Mouse (Mus musculus) hindbrain, postnatal 0 days (tissue): ENCODE measurements at regions not wholly inside any gene's neighbourhood (a gene's known extent, or its start where the extent isn't known, plus 50 kb on each side); places are given as distances from the start of the nearest gene placed in this dataset.

Experiments
- ATAC-seq: fragments of 200-750 bp; cut with Nextera tagmentation; 2 replicates; pipeline ENCODE4 v1.8.0; 2017; ENCODE audit warnings: mild to moderate bottlenecking, moderate TSS enrichment, moderate library complexity
- DNase-seq: peaks from one replicate; pipeline ENCODE4 v3.0.0-alpha.2; 2015; ENCODE audit warnings: low spot score
- H3K27ac ChIP-seq: fragments of 300-500 bp; sonication (generic); 2 replicates; pipeline ENCODE4 v1.5.1; 2014; ENCODE audit warnings: mild to moderate bottlenecking
- H3K27me3 ChIP-seq: fragments of 300-500 bp; sonication (generic); 2 replicates; pipeline ENCODE4 v1.6.1; 2014; ENCODE audit warnings: low read length, mixed read lengths; ENCODE audit not compliant: insufficient read depth
- H3K36me3 ChIP-seq: fragments of 300-500 bp; sonication (generic); 2 replicates; pipeline ENCODE4 v1.6.1; 2014; ENCODE audit warnings: low read length, mixed read lengths; ENCODE audit not compliant: insufficient read depth
- H3K4me1 ChIP-seq: fragments of 300-500 bp; sonication (generic); 2 replicates; pipeline ENCODE4 v1.6.1; 2014; ENCODE audit warnings: antibody characterized with exemption, low read length, mixed read lengths; ENCODE audit not compliant: insufficient read depth
- H3K4me2 ChIP-seq: fragments of 300-500 bp; sonication (generic); 2 replicates; pipeline ENCODE4 v1.6.1; 2014; ENCODE audit warnings: low read depth, mild to moderate bottlenecking, low read length, moderate library complexity, mixed read lengths
- H3K4me3 ChIP-seq: fragments of 300-500 bp; sonication (generic); 2 replicates; pipeline ENCODE4 v1.5.1; 2014; ENCODE audit warnings: low read length
- H3K9ac ChIP-seq: fragments of 300-500 bp; sonication (generic); replicated peaks from 2 replicates; pipeline ENCODE4 v1.6.1; 2014; ENCODE audit warnings: mild to moderate bottlenecking, low read length, moderate library complexity, mixed read lengths
- H3K9me3 ChIP-seq: fragments of 300-500 bp; sonication (generic); 2 replicates; pipeline ENCODE4 v1.6.1; 2016; ENCODE audit warnings: low read length, mixed read lengths
- CTCF ChIP-seq: IDR thresholded peaks from 2 replicates; pipeline ENCODE4 v1.5.1; 2016; ENCODE audit warnings: antibody characterized with exemption, control low read depth, low read depth
- WGBS: fragments of 180-500 bp; shearing (Covaris S2); extraction: QIAGEN DNeasy Blood & Tissue Kit; methylation state at CpG from one replicate; pipeline ENCODE4 v1.1.7; 2014; 5-methylcytosine and 5-hydroxymethylcytosine counted together

- Histone ChIP-seq H3K27me3 (no peaks in the 10 kb centered on the region), H3K9ac (no peak overlapping the region), H3K9me3 (no peaks in the 10 kb centered on the region), H3K4me2 (no peak overlapping the region), H3K27ac (no peak overlapping the region), H3K36me3 (no peaks in the 10 kb centered on the region), H3K4me3 (no peak overlapping the region), H3K4me1 (no peaks in the 10 kb centered on the region)
- TF ChIP-seq CTCF: no peak
- WGBS: 60% methylated on average over 1 of the region's 1 CpGs
- DNase-seq (no peak), ATAC-seq (no peak)
Measured at GRCm38 (mm10) chr15:10901745-10902262, 50.3 kb upstream of the C1qtnf3 start.
